Mouse (Mus musculus) frontal cortex, adult 2 months (tissue): ENCODE data around the gene Parl. TPM values are rescaled to one million over a fixed set of nuclear protein-coding genes. Genes with fewer than 3 reads are reported as not detected.

Experiments
- DNase-seq, 2 experiments: peaks; one replicate each; pipeline ENCODE4 v3.0.0; 2022; ENCODE audit warnings: low spot score in 1 of 2; ENCODE audit errors: extremely low spot score in 1 of 2
- polyA plus RNA-seq: library from polyadenylated mRNA; depleted of rRNA; stranded (reverse); fragments of >200 nt; gene quantifications from 2 replicates; pipeline ENCODE4 v1.2.3, GENCODE M21; 2012; rRNA removed

The Parl gene
- polyA plus RNA-seq, 1 experiment: 57.7 TPM

- peak in 1 of 2 experiments; percentile 66 for DNase-seq
Observed at GRCm38 (mm10) chr16:20240468-20241414, 61.4 kb downstream of the Parl start, which contains the start of gene Map6d1. TSS of gene Map6d1 (minus strand) at chr16:20241358.

- DNase-seq: no peak
Observed at GRCm38 (mm10) chr16:20238646-20239045, 63.5 kb downstream of the Parl start.

DNA sequence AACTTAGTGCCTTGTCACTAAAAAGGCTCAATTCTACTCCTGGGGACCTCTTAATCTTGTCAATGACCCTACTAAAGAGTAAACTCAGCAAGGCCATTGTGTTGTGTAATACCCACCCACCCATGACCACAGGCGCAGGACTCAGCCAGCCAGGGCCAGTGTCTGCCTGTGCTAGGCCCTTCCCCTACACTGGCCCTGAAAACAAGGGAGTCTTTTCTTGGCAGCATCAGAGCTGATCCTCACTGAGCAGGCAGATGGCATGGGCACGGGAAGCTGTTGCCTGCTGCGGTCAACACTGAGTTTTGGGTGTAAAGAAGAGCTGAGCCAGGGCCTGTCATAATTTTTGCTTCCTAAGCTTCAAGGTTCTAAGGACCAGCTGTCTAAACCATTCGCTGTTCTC lies 64.8 kb downstream of the Parl start:
- DNase-seq: peak in 1 of 2 experiments; percentile 49

- peak in 1 of 2 experiments; percentile 54 for DNase-seq
Observed at GRCm38 (mm10) chr16:20234406-20234805, 67.8 kb downstream of the Parl start.

Other genes with a start within 250 kb of the Parl start
- 35.1 and 36.4 TPM in 2 replicates for gene Klhl24, start 204.8 kb downstream of the Parl start, polyA plus RNA-seq
- gene Yeats2, start 161.3 kb downstream of the Parl start, polyA plus RNA-seq: 36.4 and 38.4 TPM in 2 replicates
- gene Map6d1, start 61.0 kb downstream of the Parl start, polyA plus RNA-seq: 53.2 and 70.0 TPM in 2 replicates
- not detected in 2 replicates for gene Cyp2ab1, start 23.0 kb upstream of the Parl start, polyA plus RNA-seq
- 285 and 286 TPM in 2 replicates for gene Abcc5, start 124.0 kb upstream of the Parl start, polyA plus RNA-seq
- 40.7 and 46.6 TPM in 2 replicates for gene Eif2b5, start 196.4 kb upstream of the Parl start, polyA plus RNA-seq
- gene Dvl3, start 214.6 kb upstream of the Parl start, polyA plus RNA-seq: 50.7 and 54.1 TPM in 2 replicates
- 1,374 and 1,412 TPM in 2 replicates for gene Ap2m1, start 233.1 kb upstream of the Parl start, polyA plus RNA-seq
- gene Abcf3, start 246.2 kb upstream of the Parl start, polyA plus RNA-seq: 72.5 and 86.0 TPM in 2 replicates